Mouse (Mus musculus) thymus, postnatal 10 days (tissue): Measurements from ENCODE around the gene Synpo2l.
A peak's percentile ranks its signal among the peaks of the same experiment; 100 is the strongest.

Experiments used
- DNase-seq, 2 experiments: peaks; one replicate each; pipeline ENCODE4 v3.0.0; 2021; ENCODE audit warnings: low spot score in 2 of 2

Synpo2l gene

DNA sequence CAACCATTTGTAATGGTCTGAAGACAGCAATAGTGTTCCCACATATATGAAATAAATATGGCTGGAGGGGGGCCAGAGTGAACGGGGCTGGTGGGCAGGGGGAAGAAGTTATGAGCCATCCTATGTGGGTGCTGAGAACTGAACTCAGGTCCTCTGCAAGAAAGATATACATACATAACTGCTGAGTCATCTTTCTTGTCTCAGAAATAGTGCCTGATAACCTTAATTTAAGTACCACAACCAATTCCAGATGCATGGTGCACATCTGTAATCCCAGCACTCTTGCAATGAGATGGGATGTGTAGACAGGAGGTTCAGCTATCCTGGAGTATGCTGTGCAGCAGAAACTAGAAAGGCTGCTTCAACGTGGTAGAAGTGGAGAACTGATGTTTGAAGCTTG, 13.6 kb upstream of the Synpo2l start:
- DNase-seq: no peak

DNA sequence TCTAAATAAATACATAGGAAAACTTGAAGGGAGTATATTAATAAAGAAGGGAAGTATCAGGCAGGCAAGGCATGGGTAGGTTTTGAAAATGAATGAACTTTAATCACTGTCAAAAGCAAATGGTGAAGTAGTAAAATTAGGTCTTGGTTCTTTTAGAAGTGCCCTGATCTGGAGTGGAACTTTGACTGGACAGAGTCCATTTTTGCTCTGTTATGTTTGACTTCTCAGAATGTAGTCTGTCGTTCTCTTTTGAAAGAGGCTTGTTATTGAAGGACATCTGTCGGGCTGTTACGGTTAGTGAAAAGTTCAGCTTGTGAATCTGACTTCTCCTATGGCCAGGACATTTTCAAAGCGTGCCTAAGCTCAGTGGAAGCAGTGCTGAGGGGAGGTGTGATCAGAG, 9.8 kb upstream of the Synpo2l start:
- DNase-seq: no peak

DNA sequence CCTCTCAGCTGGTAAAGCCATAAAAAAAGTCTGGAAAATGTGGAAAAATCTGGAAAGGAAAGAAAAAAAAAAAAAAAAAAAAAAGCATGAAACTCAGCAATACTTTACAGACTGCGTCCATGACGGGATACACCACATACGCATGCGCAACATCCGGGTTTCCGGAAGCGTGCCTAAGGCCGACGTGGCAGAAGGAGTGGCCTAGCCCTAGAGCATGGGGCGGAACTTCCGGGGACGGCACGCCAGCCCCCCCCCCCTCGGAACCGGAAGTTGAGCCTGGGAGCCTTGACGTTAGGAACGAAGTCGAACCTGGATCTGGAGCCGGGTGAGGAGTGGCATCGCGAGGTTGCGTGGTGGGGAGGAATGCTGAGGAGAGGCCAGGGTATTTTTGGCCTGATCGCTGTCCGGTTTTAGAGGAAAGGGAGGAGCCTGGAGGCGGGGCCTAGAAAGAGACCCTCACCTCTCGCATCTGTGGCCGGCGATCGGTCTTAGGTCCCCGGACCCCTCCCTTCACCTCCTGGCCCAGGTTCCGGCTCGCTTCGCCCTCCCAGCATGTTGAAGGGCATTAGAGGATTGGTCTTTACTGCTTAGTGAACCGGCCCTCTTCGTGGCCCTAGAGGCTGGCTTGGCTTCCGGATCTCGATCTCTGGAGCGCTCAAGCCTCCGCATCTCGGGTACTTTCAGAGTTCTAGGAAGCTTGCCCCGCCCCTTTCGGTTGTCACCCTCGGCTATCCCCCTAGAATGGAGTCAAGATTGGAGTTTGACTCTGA, 6.1 kb upstream of the Synpo2l start, which contains the start of gene Sec24c:
TSS of gene Sec24c (plus strand) at position 245 of the 770 bp plus-strand sequence.
- DNase-seq: peak; percentile 97 to 99

- peak; percentile 29 to 31 for DNase-seq
Observed at GRCm38 (mm10) chr14:20673735-20674063, 5.5 kb upstream of the Synpo2l start.

GRCm38 (mm10) chr14:20672990-20673389, 4.8 kb upstream of the Synpo2l start:
- peak; percentile 25 to 30 for DNase-seq

DNA sequence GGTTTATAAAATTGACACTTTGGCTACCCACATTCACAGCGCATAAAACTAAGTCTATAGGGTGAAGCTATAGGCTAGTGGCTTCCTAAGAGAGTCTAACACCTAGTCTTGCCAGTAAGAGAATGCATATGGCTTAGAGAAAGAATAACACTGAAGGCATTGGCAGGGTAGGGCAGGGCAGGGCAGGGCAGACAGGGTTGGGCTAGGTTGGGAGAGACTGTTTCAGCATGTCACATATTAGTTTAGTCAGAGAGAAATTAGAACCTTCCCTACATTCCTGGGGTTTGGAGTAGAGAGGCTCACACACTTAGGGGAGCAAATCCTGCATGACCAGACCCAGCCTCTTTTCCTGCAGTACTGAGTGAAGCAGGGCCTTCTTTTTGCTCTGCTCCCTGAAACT, 685 bp downstream of the Synpo2l start:
- DNase-seq: no peak

- no peak for DNase-seq
Observed at GRCm38 (mm10) chr14:20664436-20664835, 3.7 kb downstream of the Synpo2l start.

DNA sequence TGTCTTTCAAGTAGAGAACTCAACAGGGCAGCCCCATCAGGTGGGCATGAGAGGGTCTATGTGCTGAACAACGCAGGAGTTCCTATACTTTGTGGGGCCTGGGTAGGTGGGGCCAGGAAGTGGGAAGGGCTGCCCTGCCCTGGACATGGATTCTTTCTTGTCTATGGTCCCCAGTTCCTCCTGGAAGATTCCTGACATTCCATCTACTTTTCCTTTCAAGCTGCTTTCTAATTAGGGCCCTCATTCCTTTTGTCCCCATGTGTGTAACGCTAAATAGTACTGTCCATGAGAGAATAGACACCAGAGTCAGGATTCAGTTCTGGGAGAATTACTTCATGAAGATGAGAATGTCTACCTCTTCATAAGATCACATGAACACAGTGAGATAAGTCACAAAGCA, 4.6 kb downstream of the Synpo2l start:
- no peak for DNase-seq

GRCm38 (mm10) chr14:20662740-20663139, 5.4 kb downstream of the Synpo2l start:
- DNase-seq: no peak

DNA sequence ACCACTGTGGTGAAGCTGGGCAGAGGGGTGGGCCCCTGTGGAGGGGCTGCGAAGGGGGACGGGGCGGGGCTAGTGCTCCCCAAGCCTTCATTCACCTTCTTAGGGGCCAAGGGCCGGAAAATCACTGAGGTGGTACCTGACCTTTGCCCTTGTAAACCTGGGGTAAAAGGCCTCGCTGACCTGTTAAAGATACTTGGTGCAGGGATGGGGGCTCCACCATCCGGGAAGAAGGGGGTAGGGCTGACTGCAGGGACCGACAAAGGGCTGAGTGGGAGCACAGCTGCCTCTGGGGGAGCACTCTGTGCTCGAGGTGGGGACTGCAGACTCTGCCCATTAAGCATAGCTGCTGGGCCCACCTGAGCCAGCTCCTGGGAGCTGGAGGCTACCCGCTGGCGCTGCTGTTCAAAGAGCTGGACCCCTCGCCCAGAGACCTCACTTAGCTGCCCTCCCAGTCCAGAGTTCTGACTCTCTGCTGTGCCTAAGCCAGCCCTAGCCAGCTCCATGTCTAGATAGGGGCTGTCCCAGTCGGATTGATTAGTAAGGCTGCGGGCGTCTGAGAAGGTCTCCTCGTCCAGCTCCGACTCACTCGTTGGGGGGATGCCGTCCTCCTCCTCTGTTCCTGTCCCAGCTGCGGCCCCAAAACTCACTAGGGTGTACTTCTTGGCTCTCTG, 6.4 kb downstream of the Synpo2l start:
- no peak for DNase-seq

DNA sequence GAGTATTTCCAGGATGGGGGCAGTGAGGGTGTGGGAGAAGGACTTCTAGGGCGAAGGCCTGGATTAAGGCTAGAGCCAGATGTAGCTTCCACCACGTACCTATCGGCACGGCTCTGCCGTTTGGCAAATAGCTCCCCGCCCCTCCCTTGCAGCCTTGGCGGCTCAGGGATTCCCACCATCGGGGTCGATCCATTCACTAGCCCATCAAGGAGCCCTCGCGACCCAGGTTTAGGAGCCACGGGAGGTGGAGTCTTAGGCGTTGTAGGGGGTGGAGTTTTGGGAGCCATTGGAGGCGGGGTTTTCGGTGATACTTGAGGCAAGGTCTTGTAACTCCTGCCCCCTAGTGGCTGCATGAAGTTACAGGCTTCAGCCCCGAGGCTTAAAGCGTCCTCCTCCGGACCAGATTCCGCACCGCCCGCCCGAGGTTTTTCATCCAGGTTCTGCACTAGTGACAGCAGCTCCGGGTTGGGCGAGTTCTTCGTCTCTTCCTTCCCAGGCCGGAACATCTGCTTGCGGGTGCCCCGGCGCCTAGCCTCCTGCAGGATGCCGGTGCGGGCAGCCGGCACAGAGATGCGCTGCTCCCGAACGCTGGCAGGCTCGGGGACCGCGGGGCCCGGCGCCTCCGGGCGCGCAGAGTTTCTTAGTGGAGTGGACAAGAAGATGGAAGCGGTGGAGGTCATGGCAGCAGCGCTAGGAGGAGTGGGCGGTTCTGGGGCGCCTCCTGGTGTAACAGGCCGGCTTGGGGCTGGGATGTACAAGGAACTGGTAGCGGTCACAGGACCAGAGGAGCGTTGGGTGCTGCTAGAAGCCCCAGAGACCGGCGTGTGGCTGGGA, 7.1 kb downstream of the Synpo2l start:
- DNase-seq: peak; percentile 88 to 94

- no peak for DNase-seq
Observed at GRCm38 (mm10) chr14:20659687-20660086, 8.5 kb downstream of the Synpo2l start.

DNA sequence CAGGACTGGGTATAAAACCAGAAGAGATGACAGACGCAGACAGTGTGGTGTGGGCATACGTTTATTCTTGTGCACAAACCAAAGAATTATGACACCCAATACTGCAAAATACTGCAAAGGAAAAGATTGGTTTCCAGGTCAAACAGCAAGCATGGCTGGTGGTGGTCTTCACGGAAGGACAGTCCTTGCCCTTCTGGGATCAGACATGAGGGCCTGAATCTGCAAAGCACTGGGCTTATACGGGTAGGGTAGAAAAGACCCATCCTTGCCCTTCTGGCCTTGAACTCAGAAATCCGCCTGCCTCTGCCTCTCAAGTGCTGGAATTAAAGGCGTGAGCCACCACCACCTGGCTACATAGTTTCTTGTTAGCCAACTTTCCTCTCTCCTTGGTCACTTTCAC, 9.3 kb downstream of the Synpo2l start:
- DNase-seq: no peak

GRCm38 (mm10) chr14:20658326-20658725, 9.8 kb downstream of the Synpo2l start:
- peak in 1 of 2 experiments; percentile 41 for DNase-seq

DNA sequence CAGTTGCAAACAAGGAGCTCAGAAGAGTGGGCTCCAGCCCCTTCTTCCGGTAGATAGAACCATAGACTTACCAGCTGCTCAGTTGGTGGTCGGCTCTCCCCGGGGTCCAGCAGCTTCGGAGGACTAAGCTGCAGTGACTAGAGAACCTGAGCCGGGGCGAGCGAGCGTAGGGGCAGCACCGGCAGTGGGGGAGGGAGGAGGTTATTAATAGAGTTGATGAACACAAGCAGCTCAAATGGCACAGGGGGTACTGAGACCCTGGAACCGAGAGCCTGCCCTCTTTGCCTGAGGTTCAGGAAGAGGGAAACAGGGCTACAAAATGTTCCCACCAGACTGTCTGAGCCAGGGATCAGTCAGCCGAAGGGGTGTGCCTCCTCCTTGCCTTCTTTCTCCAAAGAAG, 11.8 kb downstream of the Synpo2l start, which contains the start of gene Myoz1:
TSS of gene Myoz1 (minus strand) at position 180 of the 400 bp plus-strand sequence.
- no peak for DNase-seq

DNA sequence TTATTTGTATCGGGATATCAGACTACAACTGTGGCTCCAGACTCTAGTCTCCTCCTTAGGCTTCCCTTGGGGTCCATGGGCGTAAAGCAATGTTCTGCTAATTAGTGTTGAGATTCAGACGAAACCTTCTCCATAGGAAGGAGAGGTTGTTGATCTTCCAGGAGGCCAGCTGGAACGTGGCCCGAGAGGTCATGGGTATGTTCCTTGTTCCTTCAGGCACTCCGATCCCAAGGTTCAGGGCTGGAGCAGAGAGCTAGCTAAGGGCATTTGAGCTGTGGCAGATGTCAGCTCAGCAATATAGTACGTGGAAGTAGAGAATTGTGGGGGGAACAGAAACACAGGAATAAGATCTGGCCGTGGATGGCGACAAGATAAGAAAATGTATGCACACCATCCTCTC, 12.4 kb downstream of the Synpo2l start:
- DNase-seq: no peak

DNA sequence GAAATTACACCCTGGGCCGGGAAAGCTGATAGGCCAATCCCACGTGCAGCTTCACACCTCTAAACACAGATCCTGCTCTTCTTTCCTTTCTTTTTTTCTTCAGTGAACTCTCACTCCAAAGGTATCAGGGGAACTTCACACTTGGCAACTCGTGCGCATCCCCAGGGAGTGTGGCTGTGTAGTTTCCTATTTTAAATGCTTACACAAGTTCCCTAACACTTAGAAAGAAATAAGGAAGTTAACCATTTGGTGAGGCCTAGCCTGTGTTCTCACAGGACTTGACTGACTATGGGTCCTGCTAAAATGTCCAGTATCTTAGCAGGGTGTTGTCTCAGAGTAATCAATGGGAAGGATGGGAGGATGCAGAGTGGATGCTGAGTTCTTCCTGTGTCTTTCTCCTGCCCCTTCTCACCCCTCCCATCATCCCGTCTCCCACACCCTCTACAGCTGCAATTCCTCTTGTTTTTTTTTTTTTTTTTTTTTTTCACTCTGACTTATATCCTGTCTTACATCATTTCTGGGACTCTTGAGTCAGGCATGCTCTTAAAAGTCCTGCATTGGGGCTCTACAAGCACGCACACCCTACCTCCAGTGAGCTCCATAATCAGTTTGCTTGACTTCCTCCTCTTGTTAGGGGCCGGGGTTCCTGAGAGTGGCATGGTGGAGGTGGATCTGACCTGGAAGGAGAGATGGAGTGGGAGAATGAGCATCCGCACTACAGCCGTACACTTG, 13.3 kb downstream of the Synpo2l start:
- no peak for DNase-seq

- no peak for DNase-seq
Observed at GRCm38 (mm10) chr14:20651722-20652256, 16.4 kb downstream of the Synpo2l start.

DNA sequence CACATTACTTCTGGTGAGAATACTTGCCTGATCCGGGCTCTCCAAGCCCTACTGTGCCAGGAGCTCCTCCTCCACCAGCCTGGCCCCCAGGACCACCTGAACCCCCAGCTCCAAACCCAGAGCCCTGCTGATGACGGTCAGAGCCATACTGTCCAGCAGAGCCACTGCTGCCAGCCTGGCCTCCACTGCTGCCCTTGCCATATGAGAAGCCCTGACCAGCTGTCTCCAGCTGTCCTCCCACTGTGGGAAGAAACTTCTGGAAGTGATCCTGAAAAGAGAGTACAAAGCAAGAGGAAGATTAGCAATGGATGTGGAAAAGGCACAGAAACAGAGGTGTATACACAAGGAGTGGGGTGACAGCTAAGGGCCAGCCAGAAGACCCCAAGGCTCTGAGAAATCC, 17.2 kb downstream of the Synpo2l start:
- no peak for DNase-seq

DNA sequence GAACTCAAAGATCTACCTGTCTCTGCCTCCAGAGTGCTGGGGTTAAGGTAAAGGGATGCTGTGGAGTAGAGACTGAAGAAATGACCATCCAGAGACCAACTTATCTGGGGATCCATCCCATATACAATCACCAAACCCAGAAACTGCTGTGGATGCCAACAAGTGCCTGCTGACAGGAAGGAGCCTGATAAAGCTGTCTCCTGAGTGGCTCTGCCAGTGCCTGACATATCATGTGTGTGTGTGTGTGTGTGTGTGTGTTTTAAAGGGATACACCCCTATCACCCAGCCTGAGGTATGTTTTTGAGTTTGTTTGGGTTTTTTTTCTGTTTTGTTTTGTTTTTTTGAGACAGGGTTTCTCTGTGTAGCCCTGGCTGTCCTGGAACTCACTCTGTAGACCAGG, 21.8 kb downstream of the Synpo2l start:
- DNase-seq: no peak

GRCm38 (mm10) chr14:20645547-20645946, 22.6 kb downstream of the Synpo2l start:
- no peak for DNase-seq
